Comparison of ENCODE assay signal across 8 mouse cellular contexts in the genomic region with DNA sequence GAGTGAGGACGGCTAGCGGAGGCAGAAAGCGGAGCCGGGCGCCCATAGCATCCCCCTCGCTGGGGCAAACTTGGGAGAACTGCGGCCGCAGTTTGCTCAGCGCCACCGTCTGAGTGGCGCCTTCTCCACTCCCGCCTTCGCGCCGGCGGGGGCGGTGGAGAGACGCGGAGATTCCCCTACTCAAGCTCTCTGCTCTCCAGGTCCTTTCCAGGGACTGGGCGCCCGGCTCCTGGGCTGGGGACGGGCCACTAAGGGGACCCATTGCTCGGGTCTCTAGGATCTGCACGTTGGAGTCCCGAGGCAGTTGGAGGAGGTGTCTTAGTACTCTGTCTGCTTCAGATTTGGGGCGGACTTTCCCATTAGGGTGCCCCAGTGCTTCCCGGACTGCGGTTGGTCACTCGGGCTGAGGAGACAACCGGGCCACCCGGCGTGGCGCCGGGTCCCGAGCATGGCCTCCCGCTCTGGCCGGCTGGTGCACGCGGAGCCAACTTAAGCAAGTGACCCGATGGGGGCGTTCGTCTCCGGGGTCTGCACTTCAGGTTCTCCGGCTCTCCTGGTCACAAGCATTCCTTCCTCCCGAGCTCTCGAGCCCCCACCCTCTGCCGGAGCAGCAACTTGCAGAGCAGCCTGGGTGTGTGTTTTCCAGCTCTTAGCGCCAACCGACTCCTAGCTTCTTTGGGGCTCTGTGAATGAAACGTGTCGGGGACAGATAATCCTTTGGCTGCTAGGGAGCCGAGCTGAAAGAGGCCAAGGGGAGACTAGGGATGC. TPM values are rescaled to one million over a fixed set of nuclear protein-coding genes. Genes with fewer than 3 reads are reported as not detected.
DNase-seq lines count a peak whose midpoint lies in the region; ATAC-seq and TF ChIP-seq lines count a peak whose summit lies in the region.

No protein-coding gene starts in this region.

- H3K4me2 ChIP-seq in hindbrain, postnatal 0 days (ENCODE audit: low read depth, low read length), result peak overlapping the region; percentile 92

- peak; percentile 82 for ATAC-seq in hindbrain, postnatal 0 days

- H3K9ac ChIP-seq in hindbrain, postnatal 0 days (replicated peaks; ENCODE audit: low read length), result peak overlapping the region; percentile 75

- no peaks in the 10 kb centered on the region for H3K36me3 ChIP-seq in hindbrain, postnatal 0 days (ENCODE audit: insufficient read depth, low read length)
- H3K36me3 ChIP-seq in megakaryocyte, embryonic 14.5 days (replicated peaks; ENCODE audit: low read length), result no peaks in the 10 kb centered on the region

- intact Hi-C loops in gastrocnemius, postnatal 14 days (cut with DNase I; ENCODE audit: low total_unique reads), result no loop called here
- intact Hi-C loops in left cerebral cortex, postnatal 14 days (cut with DNase I), result loop anchor here (10.0 kb wide), 1 partner anchor 362 kb away; no protein-coding TSS in a partner anchor

- WGBS in hindbrain, postnatal 0 days, result under 1% methylated on average over 51 of the region's 52 CpGs

- DNase-seq in adrenal gland, adult 2 months, result peak; percentile 81
- DNase-seq in embryo, embryonic 10 days (ENCODE audit: low spot score), result peak; percentile 88
- peak; percentile 67 for DNase-seq in gastrocnemius, postnatal 14 days
- DNase-seq in hindbrain, postnatal 0 days (ENCODE audit: low spot score), result peak; percentile 88
- DNase-seq in left cerebral cortex, postnatal 14 days (ENCODE audit: low spot score in 2 of 2), result peak; percentile 65 to 69
- DNase-seq in right cerebral cortex, postnatal 25 days, result peak; percentile 76
- DNase-seq in spleen, adult 18-20 months, result no peak

- peak overlapping the region; percentile 82 for H3K27ac ChIP-seq in hindbrain, postnatal 0 days

- TF ChIP-seq CTCF in hindbrain, postnatal 0 days (IDR thresholded peaks at IDR 0.05; ENCODE audit: low read depth), result peak; percentile 58

- no peaks in the 10 kb centered on the region for H3K9me3 ChIP-seq in hindbrain, postnatal 0 days (ENCODE audit: low read length)
- peaks cover 4% of the 10 kb centered on the region for H3K9me3 ChIP-seq in megakaryocyte, embryonic 14.5 days

- H3K4me1 ChIP-seq in hindbrain, postnatal 0 days (ENCODE audit: insufficient read depth, low read length), result peaks cover 13% of the 10 kb centered on the region; the same call in 1 of the 2 replicates
- H3K4me1 ChIP-seq in megakaryocyte, embryonic 14.5 days, result peaks cover 19% of the 10 kb centered on the region

- H3K27me3 ChIP-seq in hindbrain, postnatal 0 days (ENCODE audit: insufficient read depth, low read length), result no peaks in the 10 kb centered on the region
- peaks cover 46% of the 10 kb centered on the region for H3K27me3 ChIP-seq in megakaryocyte, embryonic 14.5 days (replicated peaks)

- peak overlapping the region; percentile 90 for H3K4me3 ChIP-seq in hindbrain, postnatal 0 days (ENCODE audit: low read length)
- H3K4me3 ChIP-seq in megakaryocyte, embryonic 14.5 days (replicated peaks), result peak overlapping the region; percentile 81

RNA-seq across cellular contexts. Expression of a gene that starts 1.5 kb away (rescaled TPM):
- 10 to 100 TPM in 1 of 2 experiments, 1 to 10 TPM in 1; 9.5 to 12.2 TPM for total RNA-seq in adrenal gland, adult 2 months (2021)
- polyA plus RNA-seq in adrenal gland, adult 2 months (2012; rRNA removed), result 2.6 and 5.1 TPM in 2 replicates
- total RNA-seq in gastrocnemius, postnatal 14 days (2021), result 1 to 10 TPM; 7.7 to 9.6 TPM
- 20.5 and 28.5 TPM in 2 replicates for total RNA-seq in hindbrain, postnatal 0 days (2014; rRNA removed)
- 17.1 and 17.9 TPM in 2 replicates for polyA plus RNA-seq in hindbrain, postnatal 0 days (2015; fragmentation: Nextera tagmentation; extraction: Ambion mirVana)
- total RNA-seq in left cerebral cortex, postnatal 14 days (2021), result 10 to 100 TPM; 22.7 to 30.5 TPM
- polyA plus RNA-seq in megakaryocyte, embryonic 14.5 days (2012; ENCODE audit: insufficient read depth, low replicate concordance), result not detected in 2 replicates

Comparison
In these comparisons a context has a peak if more than half of its experiments do, and no peak if none do; other contexts are left out.
1. DNase-seq: peak in adrenal gland, adult 2 months (single experiment), embryo, embryonic 10 days (single experiment), gastrocnemius, postnatal 14 days (single experiment), hindbrain, postnatal 0 days (single experiment), left cerebral cortex, postnatal 14 days (2 of 2) and right cerebral cortex, postnatal 25 days (single experiment); none in spleen, adult 18-20 months (0 of 2).